Mouse (Mus musculus) stomach, embryonic 15.5 days (tissue): ENCODE measurements around the gene Arl8a. TPM values are rescaled to one million over a fixed set of nuclear protein-coding genes. Genes with fewer than 3 reads are reported as not detected.

ENCODE experiments used
- ATAC-seq: fragments of 200-750 bp; cut with Nextera tagmentation; 2 replicates; pipeline ENCODE4 v1.8.0; 2017; ENCODE audit warnings: low read depth, moderate number of reproducible peaks, moderate TSS enrichment; ENCODE audit not compliant: insufficient read depth, low FRiP score
- H3K27ac ChIP-seq: fragments of 300-500 bp; sonication (generic); 2 replicates; pipeline ENCODE4 v1.5.1; 2015; ENCODE audit warnings: mild to moderate bottlenecking, inconsistent platforms
- H3K27me3 ChIP-seq: fragments of 300-500 bp; sonication (generic); replicated peaks from 2 replicates; pipeline ENCODE4 v1.6.1; 2015; ENCODE audit warnings: inconsistent platforms
- H3K36me3 ChIP-seq: fragments of 300-500 bp; sonication (generic); 2 replicates; pipeline ENCODE4 v1.6.1; 2015; ENCODE audit warnings: inconsistent platforms
- H3K4me1 ChIP-seq: fragments of 300-500 bp; sonication (generic); 2 replicates; pipeline ENCODE4 v1.6.1; 2015; ENCODE audit warnings: inconsistent platforms
- H3K4me2 ChIP-seq: fragments of 300-500 bp; sonication (generic); 2 replicates; pipeline ENCODE4 v1.6.1; 2015; ENCODE audit warnings: mild to moderate bottlenecking, inconsistent platforms
- H3K4me3 ChIP-seq: fragments of 300-500 bp; sonication (generic); replicated peaks from 2 replicates; pipeline ENCODE4 v1.5.1; 2015; ENCODE audit warnings: inconsistent platforms
- H3K9ac ChIP-seq: fragments of 300-500 bp; sonication (generic); 2 replicates; pipeline ENCODE4 v1.6.1; 2015; ENCODE audit warnings: inconsistent platforms
- H3K9me3 ChIP-seq: fragments of 300-500 bp; sonication (generic); 2 replicates; pipeline ENCODE4 v1.6.1; 2016; ENCODE audit warnings: inconsistent platforms
- WGBS: fragments of 180-500 bp; shearing (Covaris S2); methylation state at CpG from one replicate; pipeline ENCODE4 v1.1.7; 2015; 5-methylcytosine and 5-hydroxymethylcytosine counted together
- polyA plus RNA-seq: library from polyadenylated mRNA; unstranded; fragments of >200 nt; fragmentation: Nextera tagmentation; extraction: Ambion mirVana; gene quantifications from 2 replicates; pipeline ENCODE4 v1.2.1, GENCODE M21; 2015

Arl8a gene
- polyA plus RNA-seq, 1 experiment from 2014 or later = 54.9 TPM

GRCm38 (mm10) chr1:135158633-135159032 is 12.0 kb downstream of the Arl8a start:
- 0 out of 2 replicates have a peak overlapping the region, but pooled peaks have one; percentile 21 for H3K27ac ChIP-seq
- ATAC-seq = no peak
- WGBS = 65% methylated on average over 5 of the region's 5 CpGs
- H3K9me3 ChIP-seq = no peaks in the 10 kb centered on the region
- H3K4me2 ChIP-seq = no peak overlapping the region
- no peak overlapping the region for H3K9ac ChIP-seq
- peaks cover 12% of the 10 kb centered on the region for H3K4me1 ChIP-seq
- no peaks in the 10 kb centered on the region for H3K27me3 ChIP-seq
- no peak overlapping the region for H3K4me3 ChIP-seq
- H3K36me3 ChIP-seq = peaks cover 16% of the 10 kb centered on the region

- Histone ChIP-seq H3K9me3 (no peaks in the 10 kb centered on the region), H3K4me1 (peaks cover 9% of the 10 kb centered on the region), H3K27ac (peak overlapping the region; percentile 21; the same call in 1 of the 2 replicates), H3K9ac (no peak overlapping the region), H3K36me3 (peaks cover 16% of the 10 kb centered on the region), H3K4me3 (no peak overlapping the region), H3K27me3 (no peaks in the 10 kb centered on the region), H3K4me2 (no peak overlapping the region)
- WGBS = 63% methylated on average over 7 of the region's 7 CpGs
- no peak for ATAC-seq
These were observed 12.4 kb downstream of the Arl8a start for GRCm38 (mm10) chr1:135159074-135159473.

GRCm38 (mm10) chr1:135159556-135160123 is 13.0 kb downstream of the Arl8a start:
- Histone ChIP-seq H3K4me2 (no peak overlapping the region), H3K27me3 (no peaks in the 10 kb centered on the region), H3K9ac (no peak overlapping the region), H3K4me3 (no peak overlapping the region), H3K27ac (peak overlapping the region; percentile 16; the same call in 1 of the 2 replicates), H3K36me3 (peaks cover 16% of the 10 kb centered on the region), H3K9me3 (no peaks in the 10 kb centered on the region), H3K4me1 (peaks cover 5% of the 10 kb centered on the region; the same call in 1 of the 2 replicates)
- ATAC-seq = no peak
- WGBS = 66% methylated on average over 11 of the region's 11 CpGs

- no peaks in the 10 kb centered on the region for H3K9me3 ChIP-seq
- no peak overlapping the region for H3K9ac ChIP-seq
- ATAC-seq = no peak
- H3K36me3 ChIP-seq = peaks cover 11% of the 10 kb centered on the region
- no peak overlapping the region for H3K4me2 ChIP-seq
- 83% methylated on average over 13 of the region's 13 CpGs for WGBS
- no peak overlapping the region for H3K4me3 ChIP-seq
- H3K27me3 ChIP-seq = no peaks in the 10 kb centered on the region
- H3K27ac ChIP-seq = no peak overlapping the region
- H3K4me1 ChIP-seq = no peaks in the 10 kb centered on the region
These were observed 13.9 kb downstream of the Arl8a start for GRCm38 (mm10) chr1:135160411-135161050.

GRCm38 (mm10) chr1:135162720-135163119 is 16.1 kb downstream of the Arl8a start:
- Histone ChIP-seq H3K9me3 (no peaks in the 10 kb centered on the region), H3K9ac (no peak overlapping the region), H3K4me2 (no peak overlapping the region), H3K4me3 (no peak overlapping the region), H3K36me3 (no peaks in the 10 kb centered on the region), H3K4me1 (no peaks in the 10 kb centered on the region), H3K27ac (no peak overlapping the region), H3K27me3 (no peaks in the 10 kb centered on the region)
- no peak for ATAC-seq
- 57% methylated on average over 6 of the region's 6 CpGs for WGBS

- Histone ChIP-seq H3K4me2 (no peak within 1 kb of the TSS), H3K9me3 (no peaks in the 10 kb centered on the region), H3K9ac (no peak within 1 kb of the TSS), H3K27ac (no peak within 1 kb of the TSS), H3K27me3 (no peaks in the 10 kb centered on the region), H3K4me3 (no peak within 1 kb of the TSS), H3K4me1 (no peaks in the 10 kb centered on the region), H3K36me3 (no peaks in the 10 kb centered on the region)
- ATAC-seq = no peak
- 66% methylated on average over 11 of the region's 11 CpGs for WGBS
These were observed 20.8 kb downstream of the Arl8a start, which contains the start of gene Gpr37l1 for GRCm38 (mm10) chr1:135167435-135167834. Gene Gpr37l1, minus strand, starts transcription at chr1:135167681.

GRCm38 (mm10) chr1:135168453-135169200 is 22.0 kb downstream of the Arl8a start:
- Histone ChIP-seq H3K36me3 (no peaks in the 10 kb centered on the region), H3K9me3 (no peaks in the 10 kb centered on the region), H3K4me3 (no peak overlapping the region), H3K27ac (no peak overlapping the region), H3K4me2 (no peak overlapping the region), H3K9ac (no peak overlapping the region), H3K4me1 (no peaks in the 10 kb centered on the region), H3K27me3 (no peaks in the 10 kb centered on the region)
- no peak for ATAC-seq
- 90% methylated on average over 10 of the region's 10 CpGs for WGBS

- H3K9ac ChIP-seq = no peak overlapping the region
- no peak overlapping the region for H3K4me3 ChIP-seq
- H3K9me3 ChIP-seq = no peaks in the 10 kb centered on the region
- H3K36me3 ChIP-seq = no peaks in the 10 kb centered on the region
- H3K27ac ChIP-seq = no peak overlapping the region
- no peak for ATAC-seq
- no peak overlapping the region for H3K4me2 ChIP-seq
- no peaks in the 10 kb centered on the region for H3K27me3 ChIP-seq
- H3K4me1 ChIP-seq = no peaks in the 10 kb centered on the region
- WGBS = 44% methylated on average over 12 of the region's 12 CpGs
These were observed 23.1 kb downstream of the Arl8a start for GRCm38 (mm10) chr1:135169556-135170224.

GRCm38 (mm10) chr1:135170299-135170698 is 23.7 kb downstream of the Arl8a start:
- H3K36me3 ChIP-seq = no peaks in the 10 kb centered on the region
- no peak overlapping the region for H3K27ac ChIP-seq
- no peaks in the 10 kb centered on the region for H3K27me3 ChIP-seq
- no peak for ATAC-seq
- 53% methylated on average over 10 of the region's 10 CpGs for WGBS
- H3K9ac ChIP-seq = no peak overlapping the region
- no peaks in the 10 kb centered on the region for H3K4me1 ChIP-seq
- H3K9me3 ChIP-seq = no peaks in the 10 kb centered on the region
- H3K4me3 ChIP-seq = no peak overlapping the region
- no peak overlapping the region for H3K4me2 ChIP-seq

GRCm38 (mm10) chr1:135171202-135171601 is 24.6 kb downstream of the Arl8a start:
- WGBS = 79% methylated on average over 7 of the region's 7 CpGs
- ATAC-seq = no peak
- H3K9ac ChIP-seq = no peak overlapping the region
- no peak overlapping the region for H3K27ac ChIP-seq
- H3K4me1 ChIP-seq = 0 out of 2 replicates have a peak, but pooled peaks cover 2% of the 10 kb centered on the region
- no peaks in the 10 kb centered on the region for H3K9me3 ChIP-seq
- no peak overlapping the region for H3K4me3 ChIP-seq
- H3K36me3 ChIP-seq = no peaks in the 10 kb centered on the region
- no peak overlapping the region for H3K4me2 ChIP-seq
- H3K27me3 ChIP-seq = no peaks in the 10 kb centered on the region

GRCm38 (mm10) chr1:135171984-135172383 is 25.4 kb downstream of the Arl8a start:
- Histone ChIP-seq H3K9me3 (no peaks in the 10 kb centered on the region), H3K4me1 (0 out of 2 replicates have a peak, but pooled peaks cover 2% of the 10 kb centered on the region), H3K27ac (no peak overlapping the region), H3K27me3 (no peaks in the 10 kb centered on the region), H3K36me3 (no peaks in the 10 kb centered on the region), H3K4me3 (no peak overlapping the region), H3K9ac (no peak overlapping the region), H3K4me2 (no peak overlapping the region)
- ATAC-seq = peak; percentile 76
- WGBS = 50% methylated on average over 6 of the region's 6 CpGs
